Comparison of ENCODE assay signal across 14 mouse cellular contexts in genomic region chr6:23837631-23838030, GRCm38 (mm10). TPM values are rescaled to one million over a fixed set of nuclear protein-coding genes. Genes with fewer than 3 reads are reported as not detected.
A peak's percentile ranks its signal among the peaks of the same experiment; 100 is the strongest.
DNase-seq lines count a peak whose midpoint lies in the region; ATAC-seq and TF ChIP-seq lines count a peak whose summit lies in the region.
"Had no signal": no experiment of that assay in that cellular context is flagged by ENCODE, and none has a peak within 500 bp of the region (broad histone marks: within the 10 kb centered on the region; RNA-seq: fewer than 3 reads in every experiment).

No protein-coding gene starts in this region.

- ATAC-seq in embryonic facial prominence, embryonic 13.5 days (ENCODE audit: insufficient number of reproducible peaks, insufficient read depth, low FRiP score, low TSS enrichment, low read depth) = no peak
- ATAC-seq in kidney, embryonic 16.5 days (ENCODE audit: low FRiP score, low TSS enrichment) = no peak
- no peak for ATAC-seq in midbrain, embryonic 16.5 days
- ATAC-seq in midbrain, embryonic 13.5 days = no peak
- ATAC-seq in stomach, postnatal 0 days (ENCODE audit: low FRiP score, low TSS enrichment) = no peak

- no peak overlapping the region for H3K4me3 ChIP-seq in embryonic facial prominence, embryonic 13.5 days
- no peak overlapping the region for H3K4me3 ChIP-seq in embryonic facial prominence, embryonic 10.5 days
- no peak overlapping the region; the same call in 1 of the 2 replicates for H3K4me3 ChIP-seq in kidney, embryonic 16.5 days (ENCODE audit: low read length)
- H3K4me3 ChIP-seq in midbrain, embryonic 16.5 days (ENCODE audit: low read depth, low read length) = peak overlapping the region; percentile 82; the same call in 1 of the 2 replicates
- no peak overlapping the region for H3K4me3 ChIP-seq in midbrain, embryonic 13.5 days (replicated peaks)
- H3K4me3 ChIP-seq in stomach, postnatal 0 days (ENCODE audit: low read depth, low read length) = peak overlapping the region; percentile 79; the same call in 1 of the 2 replicates

- H3K9ac ChIP-seq in embryonic facial prominence, embryonic 13.5 days = no peak overlapping the region
- H3K9ac ChIP-seq in kidney, embryonic 16.5 days (replicated peaks; ENCODE audit: low read length) = no peak overlapping the region
- no peak overlapping the region for H3K9ac ChIP-seq in midbrain, embryonic 16.5 days (ENCODE audit: low read depth, low read length)
- no peak overlapping the region for H3K9ac ChIP-seq in midbrain, embryonic 13.5 days (replicated peaks)
- no peak overlapping the region for H3K9ac ChIP-seq in stomach, postnatal 0 days (ENCODE audit: low read length)

- no peak overlapping the region for H3K27ac ChIP-seq in embryonic facial prominence, embryonic 13.5 days
- H3K27ac ChIP-seq in embryonic facial prominence, embryonic 10.5 days (replicated peaks) = no peak overlapping the region
- no peak overlapping the region for H3K27ac ChIP-seq in kidney, embryonic 16.5 days (ENCODE audit: low read length)
- H3K27ac ChIP-seq in midbrain, embryonic 16.5 days (ENCODE audit: low read length) = no peak overlapping the region
- H3K27ac ChIP-seq in midbrain, embryonic 13.5 days = no peak overlapping the region
- no peak overlapping the region for H3K27ac ChIP-seq in stomach, postnatal 0 days (replicated peaks)
- H3K27ac ChIP-seq: macrophage had no signal

- 92% methylated on average over 7 of the region's 7 CpGs for WGBS in embryonic facial prominence, embryonic 13.5 days
- WGBS in embryonic facial prominence, embryonic 10.5 days = 91% methylated on average over 7 of the region's 7 CpGs
- WGBS in kidney, embryonic 16.5 days = 88% methylated on average over 7 of the region's 7 CpGs
- WGBS in midbrain, embryonic 16.5 days = 94% methylated on average over 7 of the region's 7 CpGs
- 96% methylated on average over 7 of the region's 7 CpGs for WGBS in midbrain, embryonic 13.5 days
- WGBS in stomach, postnatal 0 days = 91% methylated on average over 7 of the region's 7 CpGs

- H3K9me3 ChIP-seq in embryonic facial prominence, embryonic 13.5 days = no peaks in the 10 kb centered on the region
- no peaks in the 10 kb centered on the region for H3K9me3 ChIP-seq in embryonic facial prominence, embryonic 10.5 days
- H3K9me3 ChIP-seq in kidney, embryonic 16.5 days (ENCODE audit: low read length) = peaks cover 3% of the 10 kb centered on the region
- no peaks in the 10 kb centered on the region for H3K9me3 ChIP-seq in midbrain, embryonic 16.5 days (replicated peaks; ENCODE audit: control insufficient read depth, low read length, poor library complexity, severe bottlenecking)
- H3K9me3 ChIP-seq in midbrain, embryonic 13.5 days = no peaks in the 10 kb centered on the region
- no peaks in the 10 kb centered on the region for H3K9me3 ChIP-seq in stomach, postnatal 0 days (ENCODE audit: control insufficient read depth, low read length)

- H3K4me1 ChIP-seq in embryonic facial prominence, embryonic 13.5 days = peaks cover 5% of the 10 kb centered on the region; the same call in 1 of the 2 replicates
- H3K4me1 ChIP-seq in embryonic facial prominence, embryonic 10.5 days = peaks cover 11% of the 10 kb centered on the region
- H3K4me1 ChIP-seq in kidney, embryonic 16.5 days (ENCODE audit: insufficient read depth, low read length) = peaks cover 6% of the 10 kb centered on the region
- peaks cover 12% of the 10 kb centered on the region for H3K4me1 ChIP-seq in midbrain, embryonic 16.5 days (ENCODE audit: control insufficient read depth, insufficient read depth, low read length)
- peaks cover 15% of the 10 kb centered on the region for H3K4me1 ChIP-seq in midbrain, embryonic 13.5 days (replicated peaks)
- H3K4me1 ChIP-seq in stomach, postnatal 0 days (replicated peaks; ENCODE audit: control insufficient read depth, insufficient read depth) = no peaks in the 10 kb centered on the region

- no peak for TF ChIP-seq CTCF in stomach, postnatal 0 days (IDR thresholded peaks at IDR 0.05; ENCODE audit: low read depth)

- H3K27me3 ChIP-seq in embryonic facial prominence, embryonic 13.5 days = peaks cover 49% of the 10 kb centered on the region
- peaks cover 52% of the 10 kb centered on the region for H3K27me3 ChIP-seq in embryonic facial prominence, embryonic 10.5 days (replicated peaks; ENCODE audit: low read depth, poor library complexity, severe bottlenecking)
- H3K27me3 ChIP-seq in kidney, embryonic 16.5 days (ENCODE audit: insufficient read depth, low read length) = no peaks in the 10 kb centered on the region
- peaks cover 11% of the 10 kb centered on the region; the same call in 1 of the 2 replicates for H3K27me3 ChIP-seq in midbrain, embryonic 16.5 days (ENCODE audit: control insufficient read depth, insufficient read depth, low read depth, low read length)
- H3K27me3 ChIP-seq in midbrain, embryonic 13.5 days = peaks cover 44% of the 10 kb centered on the region
- H3K27me3 ChIP-seq in stomach, postnatal 0 days (ENCODE audit: control insufficient read depth, insufficient read depth, low read length) = no peaks in the 10 kb centered on the region; the same call in 1 of the 2 replicates

- H3K36me3 ChIP-seq in embryonic facial prominence, embryonic 13.5 days = no peaks in the 10 kb centered on the region
- no peaks in the 10 kb centered on the region for H3K36me3 ChIP-seq in embryonic facial prominence, embryonic 10.5 days (replicated peaks)
- H3K36me3 ChIP-seq in kidney, embryonic 16.5 days (ENCODE audit: insufficient read depth, low read length) = no peaks in the 10 kb centered on the region
- no peaks in the 10 kb centered on the region for H3K36me3 ChIP-seq in midbrain, embryonic 16.5 days (ENCODE audit: control insufficient read depth, insufficient read depth, low read length)
- no peaks in the 10 kb centered on the region for H3K36me3 ChIP-seq in midbrain, embryonic 13.5 days
- no peaks in the 10 kb centered on the region for H3K36me3 ChIP-seq in stomach, postnatal 0 days (ENCODE audit: control insufficient read depth, insufficient read depth, low read length)

- no peak for DNase-seq in embryonic facial prominence, embryonic 10.5 days (ENCODE audit: low spot score)
- no peak for DNase-seq in kidney, postnatal 25 days
- no peak for DNase-seq in stomach, postnatal 0 days (ENCODE audit: low spot score)
- DNase-seq in adrenal gland, adult 8-10 months = no peak
- DNase-seq: adrenal gland, adult 2 months; embryo, embryonic 11 days; thymus, adult 2 months had no signal

- no peak for TF ChIP-seq EP300 in stomach, postnatal 0 days (optimal IDR thresholded peaks at IDR 0.05)

- H3K4me2 ChIP-seq in embryonic facial prominence, embryonic 13.5 days = peak overlapping the region; percentile 67; the same call in 1 of the 2 replicates
- peak overlapping the region; percentile 72; the same call in 1 of the 2 replicates for H3K4me2 ChIP-seq in kidney, embryonic 16.5 days (replicated peaks; ENCODE audit: low read depth, low read length)
- H3K4me2 ChIP-seq in midbrain, embryonic 16.5 days (ENCODE audit: low read length) = peak overlapping the region; percentile 96
- no peak overlapping the region for H3K4me2 ChIP-seq in midbrain, embryonic 13.5 days (replicated peaks)
- peak overlapping the region; percentile 89; the same call in 1 of the 2 replicates for H3K4me2 ChIP-seq in stomach, postnatal 0 days (replicated peaks; ENCODE audit: low read depth)

RNA-seq across cellular contexts. Expression of gene Cadps2, which starts 1.6 kb away (rescaled TPM):
- polyA plus RNA-seq in embryonic facial prominence, embryonic 13.5 days (2015; fragmentation: Nextera tagmentation; extraction: Ambion mirVana) = 3.5 and 4.7 TPM in 2 replicates
- polyA plus RNA-seq in embryonic facial prominence, embryonic 10.5 days (2016; fragmentation: Nextera tagmentation; extraction: Ambion mirVana) = 1.2 and 1.9 TPM in 2 replicates
- 5.2 and 6.2 TPM in 2 replicates for polyA plus RNA-seq in kidney, embryonic 16.5 days (2015; fragmentation: Nextera tagmentation; extraction: Ambion mirVana)
- polyA plus RNA-seq in midbrain, embryonic 16.5 days (2015; fragmentation: Nextera tagmentation; extraction: Ambion mirVana) = 6.1 and 8.9 TPM in 2 replicates
- 3.4 and 4.7 TPM in 2 replicates for polyA plus RNA-seq in midbrain, embryonic 13.5 days (2015; fragmentation: Nextera tagmentation; extraction: Ambion mirVana)
- 4.8 and 5.1 TPM in 2 replicates for polyA plus RNA-seq in stomach, postnatal 0 days (2015; fragmentation: Nextera tagmentation; extraction: Ambion mirVana)
- total RNA-seq in adrenal gland, adult 8-10 months (2022) = 10 to 100 TPM in 2 of 4 experiments, 1 to 10 TPM in 2; 1.6 to 11.2 (median 6.4) TPM
- total RNA-seq: monocyte, adult 5-6 weeks had no signal
- polyA plus RNA-seq: C2C12, macrophage had no signal

Comparison
In these comparisons a context has a peak if more than half of its experiments do, and no peak if none do; other contexts are left out.
1. H3K4me3 ChIP-seq: peak in midbrain, embryonic 16.5 days (single experiment) and stomach, postnatal 0 days (single experiment); none in embryonic facial prominence, embryonic 13.5 days (single experiment), embryonic facial prominence, embryonic 10.5 days (single experiment), kidney, embryonic 16.5 days (single experiment) and midbrain, embryonic 13.5 days (single experiment).